Mouse (Mus musculus) lung, embryonic 15.5 days (tissue): ENCODE results near the gene Wbp2nl. TPM values are rescaled to one million over a fixed set of nuclear protein-coding genes. Genes with fewer than 3 reads are reported as not detected.

Experiments used
- ATAC-seq: fragments of 200-750 bp; cut with Nextera tagmentation; 2 replicates; pipeline ENCODE4 v1.8.0; 2017; ENCODE audit warnings: moderate number of reproducible peaks, borderline replicate concordance; ENCODE audit not compliant: low FRiP score, low TSS enrichment; ENCODE audit errors: extremely low read depth
- H3K27ac ChIP-seq: fragments of 300-500 bp; sonication (generic); 2 replicates; pipeline ENCODE4 v1.5.1; 2015; ENCODE audit warnings: moderate library complexity, mild to moderate bottlenecking, inconsistent platforms
- H3K27me3 ChIP-seq: fragments of 300-500 bp; sonication (generic); 2 replicates; pipeline ENCODE4 v1.6.1; 2015; ENCODE audit warnings: inconsistent platforms
- H3K36me3 ChIP-seq: fragments of 300-500 bp; sonication (generic); 2 replicates; pipeline ENCODE4 v1.6.1; 2015; ENCODE audit warnings: inconsistent platforms
- H3K4me1 ChIP-seq: fragments of 300-500 bp; sonication (generic); 2 replicates; pipeline ENCODE4 v1.6.1; 2015; ENCODE audit warnings: inconsistent platforms
- H3K4me2 ChIP-seq: fragments of 300-500 bp; sonication (generic); 2 replicates; pipeline ENCODE4 v1.6.1; 2015; ENCODE audit warnings: inconsistent platforms, mild to moderate bottlenecking, moderate library complexity
- H3K4me3 ChIP-seq: fragments of 300-500 bp; sonication (generic); 2 replicates; pipeline ENCODE4 v1.5.1; 2015; ENCODE audit warnings: mild to moderate bottlenecking, inconsistent platforms
- H3K9ac ChIP-seq: fragments of 300-500 bp; sonication (generic); 2 replicates; pipeline ENCODE4 v1.6.1; 2015; ENCODE audit warnings: inconsistent platforms
- H3K9me3 ChIP-seq: fragments of 300-500 bp; sonication (generic); 2 replicates; pipeline ENCODE4 v1.6.1; 2016; ENCODE audit warnings: inconsistent platforms
- WGBS: fragments of 180-500 bp; shearing (Covaris S2); methylation state at CpG from one replicate; pipeline ENCODE4 v1.1.7; 2015; 5-methylcytosine and 5-hydroxymethylcytosine counted together
- polyA plus RNA-seq: library from polyadenylated mRNA; unstranded; fragments of >200 nt; fragmentation: Nextera tagmentation; extraction: Ambion mirVana; gene quantifications from 2 replicates; pipeline ENCODE4 v1.2.1, GENCODE M21; 2015

Gene Wbp2nl
- polyA plus RNA-seq, 1 experiment from 2014 or later = 0.37 TPM

DNA sequence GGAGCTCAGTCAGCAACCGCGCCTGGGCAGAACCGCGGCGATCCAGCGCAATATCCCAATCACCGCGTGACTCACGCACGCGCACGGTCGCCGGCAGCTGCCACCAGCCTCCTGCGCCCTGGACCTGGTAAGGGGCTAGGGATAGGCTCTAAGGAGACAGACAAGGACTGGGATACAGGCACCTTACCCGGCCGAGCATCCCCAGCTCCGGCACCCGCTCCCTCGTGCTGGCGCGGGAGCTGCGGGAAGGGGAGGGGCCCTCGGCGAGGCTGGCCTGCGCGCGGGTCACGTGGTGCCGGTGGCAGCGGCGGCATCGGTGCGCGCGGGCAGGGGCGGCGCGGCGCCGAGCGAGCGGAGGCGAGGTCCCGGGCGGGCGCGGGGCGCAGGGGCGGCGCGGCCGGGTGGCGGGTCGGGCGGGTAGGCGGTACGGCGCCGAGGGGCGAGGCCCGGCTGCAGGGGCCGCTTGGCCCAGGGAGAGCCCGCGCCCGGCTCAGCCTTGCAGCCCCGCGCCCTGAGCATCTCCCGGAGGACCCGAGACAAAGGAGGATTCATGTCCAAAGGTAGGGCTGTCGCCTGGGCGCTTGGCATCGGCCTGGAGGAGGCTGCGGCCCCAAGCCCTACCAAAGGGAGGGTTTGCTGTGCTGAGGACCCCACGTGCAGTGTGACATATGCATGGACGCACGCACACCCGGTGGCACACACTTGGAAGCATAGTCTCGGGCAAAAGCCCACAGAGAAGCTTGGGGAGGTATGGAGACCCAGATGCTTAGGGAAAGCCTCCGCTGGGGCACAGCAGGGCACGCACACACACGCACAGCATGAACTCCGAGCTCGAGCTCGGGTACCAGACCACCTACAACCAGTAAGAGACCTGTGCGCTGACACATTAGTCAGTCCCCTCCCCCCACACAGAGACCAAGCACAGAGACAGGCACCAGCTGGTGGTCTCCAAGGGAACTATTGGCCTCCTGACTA is 23.5 kb upstream of the Wbp2nl start:
- H3K36me3 ChIP-seq = no peaks in the 10 kb centered on the region
- H3K4me1 ChIP-seq = peaks cover 15% of the 10 kb centered on the region
- H3K9me3 ChIP-seq = no peaks in the 10 kb centered on the region
- H3K9ac ChIP-seq = peak overlapping the region; percentile 35
- ATAC-seq = peak; percentile 52; the same call in 1 of the 2 replicates
- peak overlapping the region; percentile 98 for H3K4me2 ChIP-seq
- H3K27ac ChIP-seq = no peak overlapping the region
- peaks cover 47% of the 10 kb centered on the region for H3K27me3 ChIP-seq
- peak overlapping the region; percentile 49 for H3K4me3 ChIP-seq
- WGBS = under 1% methylated on average over 83 of the region's 86 CpGs

DNA sequence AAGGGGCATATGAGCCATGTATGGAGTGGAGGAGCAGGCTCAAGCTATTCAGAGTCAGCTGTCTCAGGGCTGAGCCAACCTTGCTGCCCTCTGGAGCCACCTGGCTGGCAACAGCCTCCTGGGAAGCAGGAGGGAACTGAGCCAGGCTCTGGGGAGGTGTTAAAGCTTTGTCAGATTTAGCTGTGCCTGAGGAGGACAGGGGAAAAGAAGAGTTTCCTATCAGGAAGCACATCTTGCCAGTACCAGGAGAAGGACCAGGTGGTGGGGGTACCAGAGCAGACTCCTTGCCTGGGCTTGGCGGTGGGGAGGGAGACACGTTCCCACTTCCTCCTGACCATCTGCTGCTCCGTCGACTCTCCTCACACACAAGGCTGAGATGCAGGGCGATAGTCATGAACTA is 21.2 kb upstream of the Wbp2nl start:
- H3K36me3 ChIP-seq = no peaks in the 10 kb centered on the region
- no peaks in the 10 kb centered on the region for H3K9me3 ChIP-seq
- peaks cover 15% of the 10 kb centered on the region for H3K4me1 ChIP-seq
- H3K4me3 ChIP-seq = no peak overlapping the region
- 69% methylated on average over 5 of the region's 5 CpGs for WGBS
- no peak overlapping the region for H3K9ac ChIP-seq
- no peak overlapping the region for H3K4me2 ChIP-seq
- no peak for ATAC-seq
- H3K27ac ChIP-seq = no peak overlapping the region
- H3K27me3 ChIP-seq = peaks cover 38% of the 10 kb centered on the region

DNA sequence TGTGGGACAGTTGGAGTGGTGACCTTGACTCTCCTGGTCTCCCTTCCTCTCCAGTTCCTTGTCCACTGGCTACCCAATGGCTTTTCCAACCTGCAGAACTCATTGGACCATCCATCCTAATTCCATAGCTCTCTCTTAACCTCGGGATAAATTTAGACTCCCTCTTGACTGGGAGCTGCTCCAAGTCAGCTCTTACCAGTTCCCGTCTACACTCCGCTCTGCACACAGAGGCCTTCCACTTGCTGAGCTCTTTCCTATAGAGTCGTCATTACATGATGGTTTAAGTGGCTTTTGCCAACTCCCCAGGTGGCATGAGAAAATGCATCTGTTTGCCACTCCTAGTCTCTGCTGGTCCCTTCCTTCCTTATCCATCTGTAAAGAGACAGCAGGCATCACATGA is 18.1 kb upstream of the Wbp2nl start:
- H3K9ac ChIP-seq = no peak overlapping the region
- H3K4me3 ChIP-seq = no peak overlapping the region
- no peak for ATAC-seq
- 59% methylated on average over 4 of the region's 4 CpGs for WGBS
- H3K4me1 ChIP-seq = peaks cover 5% of the 10 kb centered on the region
- no peak overlapping the region for H3K4me2 ChIP-seq
- no peaks in the 10 kb centered on the region for H3K36me3 ChIP-seq
- peaks cover 9% of the 10 kb centered on the region; the same call in 1 of the 2 replicates for H3K27me3 ChIP-seq
- H3K27ac ChIP-seq = no peak overlapping the region
- H3K9me3 ChIP-seq = no peaks in the 10 kb centered on the region

DNA sequence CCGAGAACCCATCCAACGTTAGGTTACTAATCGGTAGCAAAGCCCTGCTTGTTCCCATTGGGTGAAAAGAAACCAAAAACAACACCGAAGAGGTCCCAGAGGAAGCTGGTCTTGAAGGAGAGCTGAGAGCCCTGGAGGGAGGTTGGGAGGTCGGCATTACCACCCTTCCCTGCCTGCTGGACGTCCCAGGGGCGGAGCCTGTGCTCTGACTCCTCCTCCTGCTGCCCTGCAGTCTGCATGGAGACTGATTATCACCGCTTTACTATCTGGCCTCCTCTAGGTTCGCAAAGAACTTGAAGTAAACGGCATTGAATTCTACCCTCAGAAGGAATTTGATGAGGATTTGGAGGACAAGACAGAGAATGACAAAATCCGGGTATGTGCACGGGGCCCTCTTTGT is 12.6 kb upstream of the Wbp2nl start:
- ATAC-seq = no peak
- Histone ChIP-seq H3K36me3 (no peaks in the 10 kb centered on the region), H3K9me3 (no peaks in the 10 kb centered on the region), H3K4me1 (no peaks in the 10 kb centered on the region), H3K27me3 (no peaks in the 10 kb centered on the region), H3K4me3 (no peak overlapping the region), H3K4me2 (no peak overlapping the region), H3K27ac (no peak overlapping the region), H3K9ac (no peak overlapping the region)
- 56% methylated on average over 12 of the region's 12 CpGs for WGBS

DNA sequence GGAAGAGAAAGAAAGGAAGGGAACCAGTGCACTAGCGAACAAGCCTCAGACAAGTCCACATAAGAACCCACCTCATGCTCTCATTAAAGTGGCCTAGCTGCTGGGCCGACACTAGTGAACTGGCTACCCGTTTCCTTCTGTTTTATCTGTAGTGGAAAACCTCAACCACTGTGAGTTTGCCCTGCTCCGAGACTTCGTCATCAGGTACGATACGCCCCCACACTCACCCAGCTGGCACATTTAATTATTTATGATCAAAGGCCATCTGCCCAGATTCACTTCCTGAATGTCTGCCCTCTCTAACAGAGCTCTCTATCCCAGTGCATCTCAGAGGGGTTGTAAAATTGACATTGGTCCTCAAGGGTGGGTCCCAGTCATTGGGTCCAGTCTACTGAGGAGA is 8.5 kb upstream of the Wbp2nl start:
- 84% methylated on average over 7 of the region's 7 CpGs for WGBS
- no peak for ATAC-seq
- no peaks in the 10 kb centered on the region for H3K9me3 ChIP-seq
- no peak overlapping the region for H3K27ac ChIP-seq
- H3K36me3 ChIP-seq = no peaks in the 10 kb centered on the region
- H3K27me3 ChIP-seq = no peaks in the 10 kb centered on the region
- no peak overlapping the region for H3K4me2 ChIP-seq
- H3K9ac ChIP-seq = no peak overlapping the region
- peaks cover 9% of the 10 kb centered on the region for H3K4me1 ChIP-seq
- H3K4me3 ChIP-seq = no peak overlapping the region

DNA sequence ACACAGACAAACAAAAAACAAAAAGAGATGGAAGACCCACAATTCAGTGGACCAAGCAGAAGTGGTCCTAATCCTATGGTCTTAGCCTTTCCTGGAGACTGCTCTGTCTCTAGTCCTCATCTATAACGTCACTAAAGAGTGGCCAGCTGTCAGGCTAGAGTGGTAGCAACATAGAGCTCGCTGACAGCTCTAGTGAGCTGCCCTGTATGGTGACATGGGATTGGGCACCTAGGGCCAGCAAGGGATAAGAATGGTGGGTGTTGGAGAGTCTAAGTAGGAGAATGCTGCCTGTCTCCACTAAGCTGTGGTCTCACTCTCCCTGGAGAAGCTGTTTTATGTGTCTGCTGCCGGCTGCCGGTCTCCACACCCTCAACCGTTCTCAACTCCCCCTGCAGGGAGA is 5.9 kb upstream of the Wbp2nl start:
- Histone ChIP-seq H3K9me3 (no peaks in the 10 kb centered on the region), H3K4me2 (peak overlapping the region; percentile 36), H3K4me1 (peaks cover 9% of the 10 kb centered on the region), H3K9ac (no peak overlapping the region), H3K4me3 (no peak overlapping the region), H3K27ac (no peak overlapping the region), H3K36me3 (no peaks in the 10 kb centered on the region), H3K27me3 (no peaks in the 10 kb centered on the region)
- 12% methylated on average over 5 of the region's 5 CpGs for WGBS
- peak; percentile 31 for ATAC-seq

DNA sequence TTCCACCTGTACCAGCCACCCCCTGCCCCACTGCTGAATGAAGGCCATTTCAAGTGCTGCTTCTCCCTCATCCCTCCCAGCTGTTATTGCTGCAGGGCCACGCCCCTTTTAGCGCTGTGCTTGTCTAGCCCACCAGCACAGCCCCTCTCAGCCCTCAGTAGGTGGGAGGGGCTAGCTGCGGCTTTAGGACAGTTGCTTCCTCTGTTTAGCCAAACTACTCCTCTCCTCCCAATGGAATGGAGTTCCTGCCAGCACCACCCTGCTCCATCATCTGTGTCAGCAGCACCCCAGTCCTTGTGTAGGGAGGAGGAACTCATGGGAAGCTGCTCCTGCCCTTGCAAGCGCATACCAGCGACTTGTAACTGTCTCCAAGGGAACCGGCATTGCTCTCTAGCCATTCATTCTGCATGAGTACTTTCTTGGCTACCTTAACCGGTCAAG is 5.5 kb upstream of the Wbp2nl start:
- Histone ChIP-seq H3K36me3 (no peaks in the 10 kb centered on the region), H3K27me3 (no peaks in the 10 kb centered on the region), H3K4me3 (0 out of 2 replicates have a peak overlapping the region, but pooled peaks have one; percentile 9), H3K9me3 (no peaks in the 10 kb centered on the region), H3K9ac (no peak overlapping the region), H3K27ac (no peak overlapping the region), H3K4me2 (peak overlapping the region; percentile 36), H3K4me1 (peaks cover 9% of the 10 kb centered on the region)
- peak; percentile 65 for ATAC-seq
- 7% methylated on average over 7 of the region's 7 CpGs for WGBS

DNA sequence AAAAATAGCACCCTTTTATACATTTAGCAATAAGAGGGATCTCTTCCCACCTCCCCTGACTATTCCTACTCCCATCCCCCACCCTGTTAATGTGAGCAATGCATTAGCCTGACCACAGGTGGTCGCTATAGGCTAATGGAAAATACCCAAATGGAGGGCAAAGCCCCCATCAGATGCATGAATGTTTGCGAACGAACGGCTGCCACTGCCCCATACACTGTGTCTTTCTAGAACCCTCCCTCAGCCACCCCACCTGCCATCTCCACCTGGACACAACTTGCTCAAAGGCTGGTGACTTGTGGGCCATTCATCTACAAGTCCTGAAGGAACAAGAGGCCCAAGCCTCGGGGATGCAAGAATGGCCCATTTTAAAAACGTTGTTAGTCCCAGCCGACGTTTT is 4.7 kb upstream of the Wbp2nl start:
- H3K9me3 ChIP-seq = no peaks in the 10 kb centered on the region
- H3K36me3 ChIP-seq = no peaks in the 10 kb centered on the region
- WGBS = 35% methylated on average over 8 of the region's 8 CpGs
- H3K4me3 ChIP-seq = no peak overlapping the region
- H3K27ac ChIP-seq = no peak overlapping the region
- no peak overlapping the region for H3K4me2 ChIP-seq
- H3K9ac ChIP-seq = no peak overlapping the region
- no peak for ATAC-seq
- H3K4me1 ChIP-seq = peaks cover 9% of the 10 kb centered on the region
- H3K27me3 ChIP-seq = no peaks in the 10 kb centered on the region

DNA sequence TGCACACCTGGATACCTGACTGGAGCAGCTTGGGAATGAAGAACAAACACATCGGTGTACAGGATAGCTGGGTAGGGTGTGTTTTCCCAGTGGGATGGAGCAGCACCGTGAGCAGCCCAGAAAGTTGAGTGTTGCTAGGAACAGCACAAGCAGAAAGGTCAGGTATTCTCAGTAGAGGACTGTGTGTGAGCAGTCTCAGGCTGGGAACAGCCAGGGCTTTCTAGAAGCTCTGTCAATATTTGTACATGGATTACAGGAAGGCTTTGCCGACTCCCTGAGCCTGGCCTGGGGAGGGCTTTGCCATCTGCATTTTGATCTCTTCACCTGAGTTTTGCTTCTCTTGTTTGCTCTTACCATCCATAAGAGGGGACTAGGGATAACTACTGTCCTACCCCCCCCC is 8.4 kb downstream of the Wbp2nl start:
- 55% methylated on average over 3 of the region's 3 CpGs for WGBS
- Histone ChIP-seq H3K4me2 (no peak overlapping the region), H3K9me3 (no peaks in the 10 kb centered on the region), H3K36me3 (no peaks in the 10 kb centered on the region), H3K4me1 (0 out of 2 replicates have a peak, but pooled peaks cover 3% of the 10 kb centered on the region), H3K9ac (no peak overlapping the region), H3K27me3 (no peaks in the 10 kb centered on the region), H3K27ac (no peak overlapping the region; the same call in 1 of the 2 replicates), H3K4me3 (no peak overlapping the region)
- ATAC-seq = peak; percentile 72; the same call in 1 of the 2 replicates

DNA sequence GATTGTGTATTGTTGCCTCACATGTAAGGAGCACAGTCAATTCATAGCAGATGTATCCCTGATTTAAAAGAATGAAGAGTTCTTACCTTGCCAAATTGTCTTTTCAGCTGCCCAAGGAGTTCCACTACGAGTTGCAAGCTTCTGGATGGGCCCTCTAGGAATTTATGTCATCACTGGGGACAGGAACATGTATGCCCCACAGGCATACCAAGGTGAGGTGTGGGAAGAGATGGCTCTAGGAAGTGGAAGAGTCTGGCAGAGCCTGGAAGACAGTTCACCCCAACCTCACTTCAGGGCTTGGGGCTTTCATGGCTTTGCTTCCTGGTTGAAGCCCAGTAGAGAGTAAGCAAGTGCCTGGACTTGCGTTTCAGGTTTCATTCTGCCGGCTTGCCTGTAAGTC is 9.7 kb downstream of the Wbp2nl start:
- Histone ChIP-seq H3K27ac (no peak overlapping the region), H3K36me3 (no peaks in the 10 kb centered on the region), H3K9me3 (no peaks in the 10 kb centered on the region), H3K4me3 (no peak overlapping the region), H3K27me3 (no peaks in the 10 kb centered on the region), H3K9ac (no peak overlapping the region), H3K4me1 (0 out of 2 replicates have a peak, but pooled peaks cover 3% of the 10 kb centered on the region), H3K4me2 (no peak overlapping the region)
- WGBS = 52% methylated on average over 3 of the region's 3 CpGs
- no peak for ATAC-seq

DNA sequence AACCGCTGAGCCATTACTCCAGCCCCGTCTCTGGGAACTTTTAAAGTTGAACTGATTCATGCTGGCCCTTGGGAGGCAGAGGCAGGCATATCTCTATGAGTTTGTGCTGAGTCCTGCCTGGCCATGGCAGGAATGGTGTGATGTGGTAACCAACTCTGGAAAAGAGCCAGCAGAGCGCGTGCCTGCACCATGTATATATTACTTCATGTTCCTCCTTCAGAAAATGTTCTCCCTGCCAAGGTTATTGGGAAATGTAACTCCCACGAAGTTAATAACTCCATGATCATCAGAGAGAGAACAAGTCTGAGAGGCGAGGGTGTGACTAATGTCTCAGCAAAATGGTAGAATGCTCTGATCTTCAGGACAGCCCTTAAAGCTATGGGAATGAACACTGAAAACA is 19.1 kb downstream of the Wbp2nl start:
- no peak for ATAC-seq
- no peak overlapping the region for H3K4me2 ChIP-seq
- H3K27me3 ChIP-seq = no peaks in the 10 kb centered on the region
- H3K9me3 ChIP-seq = no peaks in the 10 kb centered on the region
- H3K9ac ChIP-seq = no peak overlapping the region
- no peak overlapping the region for H3K4me3 ChIP-seq
- H3K27ac ChIP-seq = no peak overlapping the region
- no peaks in the 10 kb centered on the region for H3K4me1 ChIP-seq
- 71% methylated on average over 6 of the region's 6 CpGs for WGBS
- no peaks in the 10 kb centered on the region for H3K36me3 ChIP-seq

DNA sequence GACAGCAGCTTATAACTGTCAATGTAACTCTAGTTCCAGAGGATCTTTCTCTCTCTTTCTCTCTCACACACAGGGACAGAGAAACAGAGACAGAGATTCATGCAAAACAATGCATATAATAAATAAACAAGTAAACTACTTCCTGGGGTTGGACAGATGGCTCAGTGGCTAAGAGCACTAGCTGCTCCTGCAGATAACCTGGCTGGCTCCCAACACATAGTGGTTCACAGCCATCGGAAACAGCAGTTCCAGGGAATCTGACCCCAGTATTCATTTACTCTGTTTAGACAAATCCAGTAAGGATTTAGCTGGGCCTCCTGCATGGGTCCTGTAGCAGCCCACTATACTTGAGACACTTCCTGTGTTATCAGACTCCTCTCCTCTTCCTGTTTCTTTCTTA is 20.9 kb downstream of the Wbp2nl start:
- no peaks in the 10 kb centered on the region for H3K36me3 ChIP-seq
- WGBS = 27% methylated on average over 1 of the region's 1 CpGs
- H3K27me3 ChIP-seq = no peaks in the 10 kb centered on the region
- H3K9me3 ChIP-seq = no peaks in the 10 kb centered on the region
- H3K4me1 ChIP-seq = no peaks in the 10 kb centered on the region
- no peak overlapping the region for H3K4me2 ChIP-seq
- ATAC-seq = no peak
- H3K27ac ChIP-seq = no peak overlapping the region
- H3K9ac ChIP-seq = no peak overlapping the region
- no peak overlapping the region for H3K4me3 ChIP-seq
